Mouse (Mus musculus) heart, embryonic 12.5 days (tissue): ENCODE measurements around the gene St3gal3. TPM values are rescaled to one million over a fixed set of nuclear protein-coding genes. Genes with fewer than 3 reads are reported as not detected.
A peak's percentile ranks its signal among the peaks of the same experiment; 100 is the strongest.

ENCODE experiments used
- ATAC-seq: fragments of 200-750 bp; cut with Nextera tagmentation; 2 replicates; pipeline ENCODE4 v1.8.0; 2017; ENCODE audit warnings: moderate TSS enrichment, moderate library complexity; ENCODE audit not compliant: insufficient number of reproducible peaks, low FRiP score
- H3K27ac ChIP-seq: fragments of 300-500 bp; sonication (generic); 2 replicates; pipeline ENCODE4 v1.5.1; 2016; ENCODE audit warnings: mild to moderate bottlenecking, moderate library complexity; ENCODE audit not compliant: poor library complexity, severe bottlenecking
- H3K27me3 ChIP-seq: fragments of 300-500 bp; sonication (generic); replicated peaks from 2 replicates; pipeline ENCODE4 v1.6.1; 2016; ENCODE audit warnings: mild to moderate bottlenecking, moderate library complexity
- H3K36me3 ChIP-seq: fragments of 300-500 bp; sonication (generic); 2 replicates; pipeline ENCODE4 v1.6.1; 2016; ENCODE audit warnings: mild to moderate bottlenecking, moderate library complexity
- H3K4me1 ChIP-seq: fragments of 300-500 bp; sonication (generic); replicated peaks from 2 replicates; pipeline ENCODE4 v1.6.1; 2016; ENCODE audit warnings: mild to moderate bottlenecking
- H3K4me2 ChIP-seq: fragments of 300-500 bp; sonication (generic); 2 replicates; pipeline ENCODE4 v1.6.1; 2016; ENCODE audit warnings: mild to moderate bottlenecking, moderate library complexity
- H3K4me3 ChIP-seq: fragments of 300-500 bp; sonication (generic); 2 replicates; pipeline ENCODE4 v1.5.1; 2016; ENCODE audit warnings: mild to moderate bottlenecking
- H3K9ac ChIP-seq: fragments of 300-500 bp; sonication (generic); 2 replicates; pipeline ENCODE4 v1.6.1; 2016; ENCODE audit warnings: mild to moderate bottlenecking, moderate library complexity
- H3K9me3 ChIP-seq: fragments of 300-500 bp; sonication (generic); replicated peaks from 2 replicates; pipeline ENCODE4 v1.6.1; 2016; ENCODE audit warnings: mild to moderate bottlenecking, moderate library complexity
- WGBS: fragments of 180-500 bp; shearing (Covaris S2); methylation state at CpG from one replicate; pipeline ENCODE4 v1.1.7; 2016; 5-methylcytosine and 5-hydroxymethylcytosine counted together
- polyA plus RNA-seq: library from polyadenylated mRNA; unstranded; fragments of >200 nt; fragmentation: Nextera tagmentation; extraction: Ambion mirVana; gene quantifications from 2 replicates; pipeline ENCODE4 v1.2.1, GENCODE M21; 2016

The St3gal3 gene
- polyA plus RNA-seq, 1 experiment from 2014 or later = 7.4 TPM

GRCm38 (mm10) chr4:118109649-118110048 is 25.1 kb downstream of the St3gal3 start:
- 62% methylated on average over 13 of the region's 13 CpGs for WGBS
- H3K4me2 ChIP-seq = 0 out of 2 replicates have a peak overlapping the region, but pooled peaks have one; percentile 6
- ATAC-seq = peak; percentile 58; the same call in 1 of the 2 replicates

GRCm38 (mm10) chr4:118108779-118109178 is 25.9 kb downstream of the St3gal3 start:
- H3K9me3 ChIP-seq = 0 out of 2 replicates have a peak, but pooled peaks cover 5% of the 10 kb centered on the region
- no peak overlapping the region for H3K9ac ChIP-seq
- peaks cover 7% of the 10 kb centered on the region; the same call in 1 of the 2 replicates for H3K36me3 ChIP-seq
- peaks cover 39% of the 10 kb centered on the region for H3K4me1 ChIP-seq
- peak overlapping the region; percentile 6; the same call in 1 of the 2 replicates for H3K4me2 ChIP-seq
- H3K4me3 ChIP-seq = no peak overlapping the region
- ATAC-seq = no peak
- 62% methylated on average over 7 of the region's 7 CpGs for WGBS
- no peak overlapping the region; the same call in 1 of the 2 replicates for H3K27ac ChIP-seq
- no peaks in the 10 kb centered on the region for H3K27me3 ChIP-seq

More at GRCm38 (mm10) chr4:118109649-118110048, 25.1 kb downstream of the St3gal3 start:
- Histone ChIP-seq H3K4me1 (peaks cover 39% of the 10 kb centered on the region), H3K9ac (no peak overlapping the region), H3K27me3 (no peaks in the 10 kb centered on the region), H3K36me3 (peaks cover 7% of the 10 kb centered on the region; the same call in 1 of the 2 replicates), H3K9me3 (0 out of 2 replicates have a peak, but pooled peaks cover 5% of the 10 kb centered on the region), H3K4me3 (no peak overlapping the region), H3K27ac (no peak overlapping the region)

GRCm38 (mm10) chr4:118105256-118106053 is 29.3 kb downstream of the St3gal3 start:
- Histone ChIP-seq H3K4me2 (no peak overlapping the region), H3K27me3 (no peaks in the 10 kb centered on the region), H3K27ac (no peak overlapping the region), H3K9ac (no peak overlapping the region), H3K4me3 (no peak overlapping the region), H3K36me3 (peaks cover 7% of the 10 kb centered on the region; the same call in 1 of the 2 replicates), H3K4me1 (peaks cover 30% of the 10 kb centered on the region), H3K9me3 (no peaks in the 10 kb centered on the region)
- ATAC-seq = no peak
- WGBS = 82% methylated on average over 3 of the region's 3 CpGs

- Histone ChIP-seq H3K9ac (no peak overlapping the region), H3K4me3 (no peak overlapping the region), H3K9me3 (no peaks in the 10 kb centered on the region), H3K4me1 (peaks cover 14% of the 10 kb centered on the region), H3K27ac (no peak overlapping the region), H3K36me3 (peaks cover 7% of the 10 kb centered on the region; the same call in 1 of the 2 replicates), H3K27me3 (no peaks in the 10 kb centered on the region), H3K4me2 (no peak overlapping the region)
- 75% methylated on average over 8 of the region's 8 CpGs for WGBS
- ATAC-seq = no peak
Measured at GRCm38 (mm10) chr4:118103280-118103830, 31.4 kb downstream of the St3gal3 start.

- Histone ChIP-seq H3K9ac (no peak overlapping the region), H3K4me3 (no peak overlapping the region), H3K9me3 (no peaks in the 10 kb centered on the region), H3K4me2 (no peak overlapping the region), H3K27me3 (no peaks in the 10 kb centered on the region), H3K36me3 (no peaks in the 10 kb centered on the region), H3K4me1 (peaks cover 17% of the 10 kb centered on the region), H3K27ac (no peak overlapping the region)
- ATAC-seq = no peak
- WGBS = 72% methylated on average over 6 of the region's 6 CpGs
Measured at GRCm38 (mm10) chr4:118101497-118101896, 33.2 kb downstream of the St3gal3 start.

- no peak overlapping the region for H3K4me3 ChIP-seq
- no peaks in the 10 kb centered on the region for H3K27me3 ChIP-seq
- H3K9ac ChIP-seq = no peak overlapping the region
- no peak for ATAC-seq
- 0 out of 2 replicates have a peak, but pooled peaks cover under 1% of the 10 kb centered on the region for H3K9me3 ChIP-seq
- no peak overlapping the region for H3K27ac ChIP-seq
- H3K4me2 ChIP-seq = no peak overlapping the region
- 0 out of 2 replicates have a peak, but pooled peaks cover 10% of the 10 kb centered on the region for H3K4me1 ChIP-seq
- WGBS = 79% methylated on average over 8 of the region's 8 CpGs
- H3K36me3 ChIP-seq = 0 out of 2 replicates have a peak, but pooled peaks cover under 1% of the 10 kb centered on the region
Measured at GRCm38 (mm10) chr4:118099637-118100364, 34.9 kb downstream of the St3gal3 start.

- 87% methylated on average over 6 of the region's 6 CpGs for WGBS
- Histone ChIP-seq H3K9me3 (0 out of 2 replicates have a peak, but pooled peaks cover 3% of the 10 kb centered on the region), H3K36me3 (peaks cover 7% of the 10 kb centered on the region; the same call in 1 of the 2 replicates), H3K9ac (no peak overlapping the region), H3K4me2 (no peak overlapping the region), H3K4me1 (0 out of 2 replicates have a peak, but pooled peaks cover 10% of the 10 kb centered on the region), H3K27ac (no peak overlapping the region), H3K27me3 (no peaks in the 10 kb centered on the region), H3K4me3 (no peak overlapping the region)
- ATAC-seq = no peak
Measured at GRCm38 (mm10) chr4:118098571-118098970, 36.1 kb downstream of the St3gal3 start.

GRCm38 (mm10) chr4:118096069-118096468 is 38.6 kb downstream of the St3gal3 start:
- Histone ChIP-seq H3K9ac (no peak overlapping the region), H3K27ac (no peak overlapping the region), H3K4me3 (no peak overlapping the region), H3K27me3 (no peaks in the 10 kb centered on the region), H3K4me2 (no peak overlapping the region), H3K36me3 (peaks cover 7% of the 10 kb centered on the region; the same call in 1 of the 2 replicates), H3K9me3 (0 out of 2 replicates have a peak, but pooled peaks cover 3% of the 10 kb centered on the region), H3K4me1 (0 out of 2 replicates have a peak, but pooled peaks cover 10% of the 10 kb centered on the region)
- 71% methylated on average over 6 of the region's 6 CpGs for WGBS
- ATAC-seq = 0 out of 2 replicates have a peak, but pooled peaks have one; percentile 33

GRCm38 (mm10) chr4:118092784-118093457 is 41.8 kb downstream of the St3gal3 start:
- Histone ChIP-seq H3K27ac (no peak overlapping the region), H3K4me2 (no peak overlapping the region), H3K27me3 (no peaks in the 10 kb centered on the region), H3K36me3 (peaks cover 7% of the 10 kb centered on the region; the same call in 1 of the 2 replicates), H3K4me1 (0 out of 2 replicates have a peak, but pooled peaks cover 10% of the 10 kb centered on the region), H3K9me3 (0 out of 2 replicates have a peak, but pooled peaks cover 3% of the 10 kb centered on the region), H3K4me3 (no peak overlapping the region), H3K9ac (no peak overlapping the region)
- 90% methylated on average over 11 of the region's 11 CpGs for WGBS
- no peak for ATAC-seq

GRCm38 (mm10) chr4:118090449-118090848 is 44.3 kb downstream of the St3gal3 start:
- H3K27me3 ChIP-seq = no peaks in the 10 kb centered on the region
- H3K4me1 ChIP-seq = no peaks in the 10 kb centered on the region
- no peak overlapping the region for H3K27ac ChIP-seq
- H3K36me3 ChIP-seq = peaks cover 7% of the 10 kb centered on the region; the same call in 1 of the 2 replicates
- H3K9me3 ChIP-seq = 0 out of 2 replicates have a peak, but pooled peaks cover 3% of the 10 kb centered on the region
- H3K4me3 ChIP-seq = no peak overlapping the region
- no peak for ATAC-seq
- no peak overlapping the region for H3K4me2 ChIP-seq
- WGBS = 86% methylated on average over 11 of the region's 11 CpGs
- H3K9ac ChIP-seq = no peak overlapping the region
